Mouse (Mus musculus) heart, embryonic 12.5 days (tissue): ENCODE measurements at regions not wholly inside any gene's neighbourhood (a gene's known extent, or its start where the extent isn't known, plus 50 kb on each side); places are given as distances from the start of the nearest gene placed in this dataset.
"Not testable (repeated sequence)": the region's sequence is repeated elsewhere in the genome, so short reads cannot be mapped to it uniquely, and the experiment has no call there.

Experiments used
- ATAC-seq: fragments of 200-750 bp; cut with Nextera tagmentation; 2 replicates; pipeline ENCODE4 v1.8.0; 2017; ENCODE audit warnings: moderate TSS enrichment, moderate library complexity; ENCODE audit not compliant: insufficient number of reproducible peaks, low FRiP score
- H3K27ac ChIP-seq: fragments of 300-500 bp; sonication (generic); 2 replicates; pipeline ENCODE4 v1.5.1; 2016; ENCODE audit warnings: mild to moderate bottlenecking, moderate library complexity; ENCODE audit not compliant: poor library complexity, severe bottlenecking
- H3K27me3 ChIP-seq: fragments of 300-500 bp; sonication (generic); replicated peaks from 2 replicates; pipeline ENCODE4 v1.6.1; 2016; ENCODE audit warnings: mild to moderate bottlenecking, moderate library complexity
- H3K36me3 ChIP-seq: fragments of 300-500 bp; sonication (generic); 2 replicates; pipeline ENCODE4 v1.6.1; 2016; ENCODE audit warnings: mild to moderate bottlenecking, moderate library complexity
- H3K4me1 ChIP-seq: fragments of 300-500 bp; sonication (generic); replicated peaks from 2 replicates; pipeline ENCODE4 v1.6.1; 2016; ENCODE audit warnings: mild to moderate bottlenecking
- H3K4me2 ChIP-seq: fragments of 300-500 bp; sonication (generic); 2 replicates; pipeline ENCODE4 v1.6.1; 2016; ENCODE audit warnings: mild to moderate bottlenecking, moderate library complexity
- H3K4me3 ChIP-seq: fragments of 300-500 bp; sonication (generic); 2 replicates; pipeline ENCODE4 v1.5.1; 2016; ENCODE audit warnings: mild to moderate bottlenecking
- H3K9ac ChIP-seq: fragments of 300-500 bp; sonication (generic); 2 replicates; pipeline ENCODE4 v1.6.1; 2016; ENCODE audit warnings: mild to moderate bottlenecking, moderate library complexity
- H3K9me3 ChIP-seq: fragments of 300-500 bp; sonication (generic); replicated peaks from 2 replicates; pipeline ENCODE4 v1.6.1; 2016; ENCODE audit warnings: mild to moderate bottlenecking, moderate library complexity
- WGBS: fragments of 180-500 bp; shearing (Covaris S2); methylation state at CpG from one replicate; pipeline ENCODE4 v1.1.7; 2016; 5-methylcytosine and 5-hydroxymethylcytosine counted together

- H3K4me1 ChIP-seq: no peaks in the 10 kb centered on the region
- no peak overlapping the region for H3K4me2 ChIP-seq
- no peak for ATAC-seq
- no peak overlapping the region for H3K4me3 ChIP-seq
- no peak overlapping the region for H3K9ac ChIP-seq
- H3K9me3 ChIP-seq: no peaks in the 10 kb centered on the region
- 71% methylated on average over 2 of the region's 2 CpGs for WGBS
- no peaks in the 10 kb centered on the region for H3K27me3 ChIP-seq
- no peaks in the 10 kb centered on the region for H3K36me3 ChIP-seq
- H3K27ac ChIP-seq: no peak overlapping the region
Observed at GRCm38 (mm10) chr15:27050673-27051072, 155.3 kb upstream of the Fbxl7 start.

- no peak overlapping the region for H3K4me3 ChIP-seq
- no peak for ATAC-seq
- no peaks in the 10 kb centered on the region for H3K4me1 ChIP-seq
- H3K27me3 ChIP-seq: no peaks in the 10 kb centered on the region
- no peaks in the 10 kb centered on the region for H3K36me3 ChIP-seq
- H3K9me3 ChIP-seq: no peaks in the 10 kb centered on the region
- no peak overlapping the region for H3K27ac ChIP-seq
- H3K4me2 ChIP-seq: no peak overlapping the region
- no peak overlapping the region for H3K9ac ChIP-seq
Observed at GRCm38 (mm10) chr15:27063456-27063855, 168.1 kb upstream of the Fbxl7 start.

- no peak overlapping the region for H3K4me2 ChIP-seq
Observed at GRCm38 (mm10) chr15:27063971-27064370, 168.6 kb upstream of the Fbxl7 start.

GRCm38 (mm10) chr15:27067691-27068090, 172.3 kb upstream of the Fbxl7 start:
- Histone ChIP-seq H3K9ac (no peak overlapping the region), H3K4me3 (no peak overlapping the region), H3K9me3 (no peaks in the 10 kb centered on the region), H3K4me2 (no peak overlapping the region), H3K4me1 (peaks cover 10% of the 10 kb centered on the region; the same call in 1 of the 2 replicates), H3K27ac (no peak overlapping the region), H3K36me3 (no peaks in the 10 kb centered on the region), H3K27me3 (no peaks in the 10 kb centered on the region)
- ATAC-seq: no peak
- WGBS: 68% methylated on average over 1 of the region's 1 CpGs

More at GRCm38 (mm10) chr15:27063971-27064370, 168.6 kb upstream of the Fbxl7 start:
- WGBS: 72% methylated on average over 4 of the region's 4 CpGs
- no peak overlapping the region for H3K9ac ChIP-seq
- H3K27me3 ChIP-seq: no peaks in the 10 kb centered on the region
- no peak overlapping the region for H3K4me3 ChIP-seq
- no peaks in the 10 kb centered on the region for H3K9me3 ChIP-seq
- no peaks in the 10 kb centered on the region for H3K4me1 ChIP-seq
- no peaks in the 10 kb centered on the region for H3K36me3 ChIP-seq
- H3K27ac ChIP-seq: no peak overlapping the region
- ATAC-seq: no peak

GRCm38 (mm10) chr15:27077926-27078325, 182.5 kb upstream of the Fbxl7 start:
- H3K27me3 ChIP-seq: no peaks in the 10 kb centered on the region
- no peaks in the 10 kb centered on the region for H3K4me1 ChIP-seq
- H3K36me3 ChIP-seq: no peaks in the 10 kb centered on the region
- H3K27ac ChIP-seq: no peak overlapping the region
- no peaks in the 10 kb centered on the region for H3K9me3 ChIP-seq
- 81% methylated on average over 4 of the region's 4 CpGs for WGBS
- H3K4me3 ChIP-seq: no peak overlapping the region
- H3K4me2 ChIP-seq: no peak overlapping the region
- ATAC-seq: no peak
- H3K9ac ChIP-seq: no peak overlapping the region

GRCm38 (mm10) chr15:27082826-27083225, 187.4 kb upstream of the Fbxl7 start:
- H3K36me3 ChIP-seq: no peaks in the 10 kb centered on the region
- H3K4me1 ChIP-seq: no peaks in the 10 kb centered on the region
- H3K4me2 ChIP-seq: no peak overlapping the region
- H3K27ac ChIP-seq: no peak overlapping the region
- H3K9me3 ChIP-seq: no peaks in the 10 kb centered on the region
- no peak overlapping the region for H3K9ac ChIP-seq
- H3K4me3 ChIP-seq: no peak overlapping the region
- H3K27me3 ChIP-seq: no peaks in the 10 kb centered on the region
- ATAC-seq: no peak
- 81% methylated on average over 5 of the region's 5 CpGs for WGBS

- Histone ChIP-seq H3K27me3 (no peaks in the 10 kb centered on the region), H3K4me3 (no peak overlapping the region), H3K27ac (no peak overlapping the region), H3K36me3 (no peaks in the 10 kb centered on the region), H3K9ac (no peak overlapping the region), H3K9me3 (no peaks in the 10 kb centered on the region), H3K4me2 (no peak overlapping the region), H3K4me1 (no peaks in the 10 kb centered on the region)
- no peak for ATAC-seq
- 78% methylated on average over 6 of the region's 6 CpGs for WGBS
Observed at GRCm38 (mm10) chr15:27083596-27083995, 188.2 kb upstream of the Fbxl7 start.

- Histone ChIP-seq H3K4me2 (no peak overlapping the region), H3K27me3 (no peaks in the 10 kb centered on the region), H3K4me1 (no peaks in the 10 kb centered on the region), H3K4me3 (no peak overlapping the region), H3K27ac (no peak overlapping the region), H3K9me3 (no peaks in the 10 kb centered on the region), H3K9ac (no peak overlapping the region), H3K36me3 (no peaks in the 10 kb centered on the region)
- ATAC-seq: no peak
- 72% methylated on average over 6 of the region's 6 CpGs for WGBS
Observed at GRCm38 (mm10) chr15:27089155-27089554, 193.8 kb upstream of the Fbxl7 start.

- no peaks in the 10 kb centered on the region for H3K4me1 ChIP-seq
- no peaks in the 10 kb centered on the region for H3K9me3 ChIP-seq
- H3K27ac ChIP-seq: no peak overlapping the region
- no peak overlapping the region for H3K4me3 ChIP-seq
- H3K36me3 ChIP-seq: no peaks in the 10 kb centered on the region
- peak; percentile 39; the same call in 1 of the 2 replicates for ATAC-seq
- no peak overlapping the region for H3K4me2 ChIP-seq
- no peaks in the 10 kb centered on the region for H3K27me3 ChIP-seq
- no peak overlapping the region for H3K9ac ChIP-seq
- WGBS: 58% methylated on average over 3 of the region's 3 CpGs
Observed at GRCm38 (mm10) chr15:27094102-27094501, 198.7 kb upstream of the Fbxl7 start.

- no peaks in the 10 kb centered on the region for H3K9me3 ChIP-seq
Observed at GRCm38 (mm10) chr15:27095231-27095630, 199.9 kb upstream of the Fbxl7 start.

GRCm38 (mm10) chr15:27101610-27102009, 206.2 kb upstream of the Fbxl7 start:
- H3K9me3 ChIP-seq, H3K9ac ChIP-seq, H3K4me2 ChIP-seq, H3K4me3 ChIP-seq, H3K36me3 ChIP-seq, ATAC-seq, H3K27ac ChIP-seq, H3K4me1 ChIP-seq, H3K27me3 ChIP-seq: not testable (repeated sequence)
- 76% methylated on average over 2 of the region's 2 CpGs for WGBS

More at GRCm38 (mm10) chr15:27095231-27095630, 199.9 kb upstream of the Fbxl7 start:
- ATAC-seq: no peak
- no peaks in the 10 kb centered on the region for H3K27me3 ChIP-seq
- no peaks in the 10 kb centered on the region for H3K4me1 ChIP-seq
- H3K9ac ChIP-seq: no peak overlapping the region
- H3K36me3 ChIP-seq: no peaks in the 10 kb centered on the region
- no peak overlapping the region for H3K4me2 ChIP-seq
- no peak overlapping the region for H3K4me3 ChIP-seq
- WGBS: 85% methylated on average over 9 of the region's 9 CpGs
- no peak overlapping the region for H3K27ac ChIP-seq

GRCm38 (mm10) chr15:27109130-27109529, 213.8 kb upstream of the Fbxl7 start:
- Histone ChIP-seq H3K36me3 (no peaks in the 10 kb centered on the region), H3K4me3 (no peak overlapping the region), H3K4me1 (no peaks in the 10 kb centered on the region), H3K9ac (no peak overlapping the region), H3K27ac (no peak overlapping the region), H3K9me3 (peaks cover 4% of the 10 kb centered on the region; the same call in 1 of the 2 replicates), H3K27me3 (no peaks in the 10 kb centered on the region), H3K4me2 (no peak overlapping the region)
- 79% methylated on average over 3 of the region's 3 CpGs for WGBS
- ATAC-seq: no peak
